ENCODE assay signal across 19 mouse cellular contexts in the genomic region with DNA sequence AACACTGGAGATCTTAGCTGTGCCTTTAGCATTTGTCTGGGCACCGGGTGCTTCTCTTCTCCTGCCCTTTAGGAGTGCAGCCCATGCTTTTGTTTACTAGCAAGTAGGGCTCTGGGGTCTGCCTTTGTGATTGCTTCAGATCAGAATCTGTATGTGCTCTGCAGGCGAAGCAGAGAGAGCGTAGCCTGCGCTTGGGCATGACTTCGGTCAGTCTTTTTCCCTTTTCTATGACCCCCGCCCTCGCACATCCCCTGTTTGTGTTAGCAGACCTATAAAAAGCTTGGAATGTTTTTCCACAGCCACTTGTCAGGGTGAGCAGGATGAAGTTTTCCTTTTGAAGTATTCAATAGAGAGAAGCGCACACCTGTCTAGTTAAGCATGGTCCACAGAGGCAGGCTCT. TPM values are rescaled to one million over a fixed set of nuclear protein-coding genes. Genes with fewer than 3 reads are reported as not detected.
DNase-seq lines count a peak whose midpoint lies in the region; ATAC-seq and TF ChIP-seq lines count a peak whose summit lies in the region.
"Had no signal": no experiment of that assay in that cellular context is flagged by ENCODE, and none has a peak within 500 bp of the region (broad histone marks: within the 10 kb centered on the region; RNA-seq: fewer than 3 reads in every experiment).

No protein-coding gene starts in this region.

- H3K36me3 ChIP-seq in heart, embryonic 12.5 days: peaks cover 7% of the 10 kb centered on the region
- no peaks in the 10 kb centered on the region for H3K36me3 ChIP-seq in kidney, embryonic 15.5 days
- H3K36me3 ChIP-seq in kidney, adult 2 months (ENCODE audit: control insufficient read depth, insufficient read depth, low read length): no peaks in the 10 kb centered on the region
- no peaks in the 10 kb centered on the region; the same call in 1 of the 2 replicates for H3K36me3 ChIP-seq in lung, embryonic 14.5 days (ENCODE audit: insufficient read depth)
- no peaks in the 10 kb centered on the region for H3K36me3 ChIP-seq in neural tube, embryonic 11.5 days (ENCODE audit: control insufficient read depth, insufficient read depth, low read length)
- H3K36me3 ChIP-seq in neural tube, embryonic 15.5 days: no peaks in the 10 kb centered on the region
- H3K36me3 ChIP-seq: hindbrain, embryonic 10.5 days; intestine, embryonic 15.5 days; stomach, embryonic 15.5 days had no signal

- no peak for TF ChIP-seq POLR2A in kidney, adult 2 months (IDR thresholded peaks at IDR 0.05; ENCODE audit: low read depth, low read length)
- no peak for TF ChIP-seq POLR2A in lung, adult 2 months (IDR thresholded peaks at IDR 0.05; ENCODE audit: borderline replicate concordance, extremely low read depth, low read depth, low read length)

- no peak for DNase-seq in heart, adult 18-20 months
- no peak for DNase-seq in kidney, adult 2 months
- peak; percentile 19 for DNase-seq in lung, embryonic 14.5 days
- no peak for DNase-seq in lung, adult 2 months
- no peak for DNase-seq in neural tube, embryonic 11.5 days (ENCODE audit: low spot score)
- DNase-seq: adrenal gland, adult 8-10 months; cerebellum, adult 18-20 months; cerebellum, postnatal 14 days; liver, embryonic 13.5 days; thymus, postnatal 25 days had no signal

- peak overlapping the region; percentile 37 for H3K27ac ChIP-seq in heart, embryonic 12.5 days (ENCODE audit: poor library complexity, severe bottlenecking)
- H3K27ac ChIP-seq in kidney, embryonic 15.5 days: 0 out of 2 replicates have a peak overlapping the region, but pooled peaks have one; percentile 28
- H3K27ac ChIP-seq in kidney, adult 2 months (ENCODE audit: insufficient read depth, low read depth, low read length): no peak overlapping the region
- no peak overlapping the region for H3K27ac ChIP-seq in lung, embryonic 14.5 days (ENCODE audit: low read depth)
- 0 out of 2 replicates have a peak overlapping the region, but pooled peaks have one; percentile 8 for H3K27ac ChIP-seq in neural tube, embryonic 11.5 days (ENCODE audit: low read depth, low read length)
- no peak overlapping the region for H3K27ac ChIP-seq in neural tube, embryonic 15.5 days (replicated peaks)
- H3K27ac ChIP-seq: hindbrain, embryonic 10.5 days; intestine, embryonic 15.5 days; left cerebral cortex, adult 2 months; liver, embryonic 13.5 days; macrophage; stomach, embryonic 15.5 days had no signal

- peak overlapping the region; percentile 43 for H3K4me2 ChIP-seq in heart, embryonic 12.5 days
- H3K4me2 ChIP-seq in kidney, embryonic 15.5 days: no peak overlapping the region
- no peak overlapping the region for H3K4me2 ChIP-seq in lung, embryonic 14.5 days
- H3K4me2 ChIP-seq in neural tube, embryonic 11.5 days (ENCODE audit: low read depth): no peak overlapping the region
- no peak overlapping the region for H3K4me2 ChIP-seq in neural tube, embryonic 15.5 days
- H3K4me2 ChIP-seq: intestine, embryonic 15.5 days; liver, embryonic 13.5 days; stomach, embryonic 15.5 days had no signal

- no peak for TF ChIP-seq CTCF in kidney, adult 2 months (conservative IDR thresholded peaks at IDR 0.05; ENCODE audit: insufficient read depth, insufficient read length, low read depth, low read length)
- TF ChIP-seq CTCF in lung, embryonic 14.5 days (IDR thresholded peaks at IDR 0.05; ENCODE audit: low read depth): no peak
- TF ChIP-seq CTCF in lung, adult 2 months (IDR thresholded peaks at IDR 0.05; ENCODE audit: insufficient read depth, low read length): no peak

- no peak overlapping the region for H3K4me3 ChIP-seq in heart, embryonic 12.5 days
- no peak overlapping the region for H3K4me3 ChIP-seq in kidney, embryonic 15.5 days (replicated peaks)
- H3K4me3 ChIP-seq in kidney, adult 2 months (ENCODE audit: insufficient read depth, low read depth, low read length): no peak overlapping the region
- H3K4me3 ChIP-seq in lung, embryonic 14.5 days (ENCODE audit: low read depth, low read length): no peak overlapping the region
- H3K4me3 ChIP-seq in lung, adult 2 months (replicated peaks; ENCODE audit: extremely low read depth, low read depth, low read length): no peak overlapping the region
- no peak overlapping the region for H3K4me3 ChIP-seq in neural tube, embryonic 11.5 days (ENCODE audit: low read depth, low read length)
- no peak overlapping the region for H3K4me3 ChIP-seq in neural tube, embryonic 15.5 days (replicated peaks)
- H3K4me3 ChIP-seq: hindbrain, embryonic 10.5 days; intestine, embryonic 15.5 days; left cerebral cortex, adult 2 months; liver, embryonic 13.5 days; stomach, embryonic 15.5 days had no signal

- H3K27me3 ChIP-seq in heart, embryonic 12.5 days (replicated peaks): no peaks in the 10 kb centered on the region
- no peaks in the 10 kb centered on the region for H3K27me3 ChIP-seq in kidney, embryonic 15.5 days
- H3K27me3 ChIP-seq in kidney, adult 2 months (replicated peaks; ENCODE audit: control insufficient read depth, insufficient read depth, low read length): no peaks in the 10 kb centered on the region
- H3K27me3 ChIP-seq in lung, embryonic 14.5 days (ENCODE audit: insufficient read depth, low read length): no peaks in the 10 kb centered on the region
- H3K27me3 ChIP-seq in neural tube, embryonic 11.5 days (ENCODE audit: control insufficient read depth, insufficient read depth, low read length): no peaks in the 10 kb centered on the region
- no peaks in the 10 kb centered on the region for H3K27me3 ChIP-seq in neural tube, embryonic 15.5 days (replicated peaks)
- H3K27me3 ChIP-seq: intestine, embryonic 15.5 days; liver, embryonic 13.5 days; stomach, embryonic 15.5 days had no signal

- no peaks in the 10 kb centered on the region for H3K9me3 ChIP-seq in heart, embryonic 12.5 days (replicated peaks)
- no peaks in the 10 kb centered on the region for H3K9me3 ChIP-seq in kidney, embryonic 15.5 days (replicated peaks)
- H3K9me3 ChIP-seq in lung, embryonic 14.5 days (ENCODE audit: low read depth, low read length): no peaks in the 10 kb centered on the region
- H3K9me3 ChIP-seq in neural tube, embryonic 11.5 days (ENCODE audit: control insufficient read depth, low read length): no peaks in the 10 kb centered on the region
- H3K9me3 ChIP-seq in neural tube, embryonic 15.5 days (replicated peaks): no peaks in the 10 kb centered on the region
- H3K9me3 ChIP-seq: hindbrain, embryonic 10.5 days; intestine, embryonic 15.5 days; liver, embryonic 13.5 days; stomach, embryonic 15.5 days had no signal

- peaks cover 51% of the 10 kb centered on the region for H3K4me1 ChIP-seq in heart, embryonic 12.5 days (replicated peaks)
- H3K4me1 ChIP-seq in kidney, embryonic 15.5 days: peaks cover 11% of the 10 kb centered on the region
- H3K4me1 ChIP-seq in kidney, adult 2 months (ENCODE audit: control insufficient read depth, insufficient read depth, low read length): no peaks in the 10 kb centered on the region
- 0 out of 2 replicates have a peak, but pooled peaks cover 2% of the 10 kb centered on the region for H3K4me1 ChIP-seq in lung, embryonic 14.5 days (ENCODE audit: insufficient read depth)
- peaks cover 16% of the 10 kb centered on the region for H3K4me1 ChIP-seq in lung, adult 2 months (ENCODE audit: control insufficient read depth, insufficient read depth, low read length)
- no peaks in the 10 kb centered on the region for H3K4me1 ChIP-seq in neural tube, embryonic 11.5 days (ENCODE audit: control insufficient read depth, insufficient read depth, low read length)
- no peaks in the 10 kb centered on the region for H3K4me1 ChIP-seq in neural tube, embryonic 15.5 days
- H3K4me1 ChIP-seq: hindbrain, embryonic 10.5 days had no signal

- H3K9ac ChIP-seq in heart, embryonic 12.5 days: no peak overlapping the region
- no peak overlapping the region for H3K9ac ChIP-seq in kidney, embryonic 15.5 days
- H3K9ac ChIP-seq in lung, embryonic 14.5 days: no peak overlapping the region
- no peak overlapping the region for H3K9ac ChIP-seq in neural tube, embryonic 11.5 days (ENCODE audit: low read length)
- no peak overlapping the region for H3K9ac ChIP-seq in neural tube, embryonic 15.5 days (replicated peaks)
- H3K9ac ChIP-seq: intestine, embryonic 15.5 days; liver, embryonic 13.5 days; stomach, embryonic 15.5 days had no signal

- 48% methylated on average over 8 of the region's 8 CpGs for WGBS in heart, embryonic 12.5 days
- WGBS in kidney, embryonic 15.5 days: 48% methylated on average over 8 of the region's 8 CpGs
- WGBS in kidney, adult 2 months: 60% methylated on average over 8 of the region's 8 CpGs
- WGBS in lung, embryonic 14.5 days: 50% methylated on average over 8 of the region's 8 CpGs
- 43% methylated on average over 8 of the region's 8 CpGs for WGBS in lung, adult 2 months
- 74% methylated on average over 8 of the region's 8 CpGs for WGBS in neural tube, embryonic 11.5 days
- WGBS in neural tube, embryonic 15.5 days: 83% methylated on average over 8 of the region's 8 CpGs

- no peak for ATAC-seq in heart, embryonic 12.5 days (ENCODE audit: insufficient number of reproducible peaks, low FRiP score)
- ATAC-seq in kidney, embryonic 15.5 days (replicated peaks; ENCODE audit: low FRiP score): no peak
- ATAC-seq in lung, embryonic 14.5 days (ENCODE audit: insufficient read depth): no peak
- no peak for ATAC-seq in neural tube, embryonic 11.5 days (ENCODE audit: insufficient read depth, low FRiP score, low TSS enrichment)
- no peak for ATAC-seq in neural tube, embryonic 15.5 days (ENCODE audit: low FRiP score)
- ATAC-seq: hindbrain, embryonic 16.5 days; intestine, embryonic 15.5 days had no signal

RNA-seq across cellular contexts. Expression of gene Map3k20, which starts 26.0 kb away (rescaled TPM):
- 77.2 and 81.3 TPM in 2 replicates for polyA plus RNA-seq in heart, embryonic 12.5 days (2016; fragmentation: Nextera tagmentation; extraction: Ambion mirVana)
- 100 to 1,000 TPM; 270 to 291 TPM for total RNA-seq in heart, adult 18-20 months (2021)
- polyA plus RNA-seq in kidney, embryonic 15.5 days (2015; fragmentation: Nextera tagmentation; extraction: Ambion mirVana): 14.5 and 14.7 TPM in 2 replicates
- polyA plus RNA-seq in kidney, adult 2 months (2012; rRNA removed): 7.0 and 8.3 TPM in 2 replicates
- 36.4 and 37.5 TPM in 2 replicates for polyA plus RNA-seq in lung, embryonic 14.5 days (2014; fragmentation: Nextera tagmentation; extraction: Ambion mirVana)
- 20.3 and 35.9 TPM in 2 replicates for polyA plus RNA-seq in lung, adult 2 months (2012; rRNA removed)
- 8.1 and 8.6 TPM in 2 replicates for polyA plus RNA-seq in neural tube, embryonic 11.5 days (2014; fragmentation: Nextera tagmentation; extraction: Ambion mirVana)
- 3.8 and 5.5 TPM in 2 replicates for polyA plus RNA-seq in neural tube, embryonic 15.5 days (2015; fragmentation: Nextera tagmentation; extraction: Ambion mirVana)

Comparison
In these comparisons a context has a peak if more than half of its experiments do, and no peak if none do; other contexts are left out.
1. H3K27ac ChIP-seq: peak in heart, embryonic 12.5 days (single experiment), kidney, embryonic 15.5 days (single experiment) and neural tube, embryonic 11.5 days (single experiment); none in kidney, adult 2 months (single experiment), lung, embryonic 14.5 days (single experiment) and neural tube, embryonic 15.5 days (single experiment).